Mouse (Mus musculus) embryonic facial prominence, embryonic 14.5 days (tissue): Measurements from ENCODE around the gene Krt33a. TPM values are rescaled to one million over a fixed set of nuclear protein-coding genes. Genes with fewer than 3 reads are reported as not detected.

Source experiments
- ATAC-seq: fragments of 200-750 bp; cut with Nextera tagmentation; 2 replicates; pipeline ENCODE4 v1.8.0; 2017; ENCODE audit warnings: low read depth, moderate number of reproducible peaks, moderate TSS enrichment
- DNase-seq: peaks from one replicate; pipeline ENCODE4 v3.0.0-alpha.2; 2015; ENCODE audit warnings: low spot score
- H3K27ac ChIP-seq: fragments of 300-500 bp; sonication (generic); replicated peaks from 2 replicates; pipeline ENCODE4 v1.5.1; 2014; ENCODE audit warnings: low read depth, mild to moderate bottlenecking, low read length, moderate library complexity
- H3K27me3 ChIP-seq: fragments of 300-500 bp; sonication (generic); replicated peaks from 2 replicates; pipeline ENCODE4 v1.6.1; 2014; ENCODE audit warnings: low read length; ENCODE audit not compliant: control insufficient read depth, insufficient read depth
- H3K36me3 ChIP-seq: fragments of 300-500 bp; sonication (generic); 2 replicates; pipeline ENCODE4 v1.6.1; 2014; ENCODE audit warnings: low read length, mixed read lengths; ENCODE audit not compliant: control insufficient read depth, insufficient read depth
- H3K4me1 ChIP-seq: fragments of 300-500 bp; sonication (generic); 2 replicates; pipeline ENCODE4 v1.6.1; 2014; ENCODE audit warnings: antibody characterized with exemption, low read length; ENCODE audit not compliant: control insufficient read depth, insufficient read depth
- H3K4me2 ChIP-seq: fragments of 300-500 bp; sonication (generic); 2 replicates; pipeline ENCODE4 v1.6.1; 2014; ENCODE audit warnings: low read depth, mild to moderate bottlenecking, low read length, moderate library complexity, mixed read lengths
- H3K4me3 ChIP-seq: fragments of 300-500 bp; sonication (generic); 2 replicates; pipeline ENCODE4 v1.5.1; 2014; ENCODE audit warnings: low read depth, mild to moderate bottlenecking, low read length
- H3K9ac ChIP-seq: fragments of 300-500 bp; sonication (generic); 2 replicates; pipeline ENCODE4 v1.6.1; 2014; ENCODE audit warnings: low read depth, mild to moderate bottlenecking, low read length, moderate library complexity, mixed read lengths
- H3K9me3 ChIP-seq: fragments of 300-500 bp; sonication (generic); 2 replicates; pipeline ENCODE4 v1.6.1; 2016; ENCODE audit warnings: low read length; ENCODE audit not compliant: control insufficient read depth
- WGBS: fragments of 180-500 bp; shearing (Covaris S2); extraction: QIAGEN DNeasy Blood & Tissue Kit; methylation state at CpG from one replicate; pipeline ENCODE4 v1.1.7; 2014; 5-methylcytosine and 5-hydroxymethylcytosine counted together
- polyA plus RNA-seq: library from polyadenylated mRNA; unstranded; fragments of >200 nt; fragmentation: Nextera tagmentation; extraction: Ambion mirVana; gene quantifications from 2 replicates; pipeline ENCODE4 v1.2.1, GENCODE M21; 2014

Krt33a gene
- polyA plus RNA-seq, 1 experiment from 2014 or later: 0.54 TPM

DNA sequence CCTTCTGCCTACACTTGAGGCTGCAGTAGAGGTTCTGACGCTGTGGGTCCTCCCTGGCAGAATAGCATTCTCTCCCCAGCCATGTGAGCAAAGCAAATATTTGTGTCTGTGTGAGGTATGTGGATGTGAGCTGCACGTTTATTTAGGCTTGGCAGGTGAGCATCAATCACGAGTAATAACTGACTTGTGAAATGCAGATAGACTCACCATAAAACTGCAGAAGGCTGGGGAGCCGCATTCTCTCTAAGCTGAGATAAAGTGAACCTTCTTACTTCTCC, 21.7 kb downstream of the Krt33a start:
- Histone ChIP-seq H3K9me3 (no peaks in the 10 kb centered on the region), H3K27ac (no peak overlapping the region), H3K9ac (no peak overlapping the region), H3K4me1 (no peaks in the 10 kb centered on the region), H3K4me3 (no peak overlapping the region), H3K36me3 (no peaks in the 10 kb centered on the region), H3K27me3 (peaks cover 28% of the 10 kb centered on the region), H3K4me2 (no peak overlapping the region)
- WGBS: 60% methylated on average over 4 of the region's 4 CpGs
- DNase-seq (no peak), ATAC-seq (no peak)

DNA sequence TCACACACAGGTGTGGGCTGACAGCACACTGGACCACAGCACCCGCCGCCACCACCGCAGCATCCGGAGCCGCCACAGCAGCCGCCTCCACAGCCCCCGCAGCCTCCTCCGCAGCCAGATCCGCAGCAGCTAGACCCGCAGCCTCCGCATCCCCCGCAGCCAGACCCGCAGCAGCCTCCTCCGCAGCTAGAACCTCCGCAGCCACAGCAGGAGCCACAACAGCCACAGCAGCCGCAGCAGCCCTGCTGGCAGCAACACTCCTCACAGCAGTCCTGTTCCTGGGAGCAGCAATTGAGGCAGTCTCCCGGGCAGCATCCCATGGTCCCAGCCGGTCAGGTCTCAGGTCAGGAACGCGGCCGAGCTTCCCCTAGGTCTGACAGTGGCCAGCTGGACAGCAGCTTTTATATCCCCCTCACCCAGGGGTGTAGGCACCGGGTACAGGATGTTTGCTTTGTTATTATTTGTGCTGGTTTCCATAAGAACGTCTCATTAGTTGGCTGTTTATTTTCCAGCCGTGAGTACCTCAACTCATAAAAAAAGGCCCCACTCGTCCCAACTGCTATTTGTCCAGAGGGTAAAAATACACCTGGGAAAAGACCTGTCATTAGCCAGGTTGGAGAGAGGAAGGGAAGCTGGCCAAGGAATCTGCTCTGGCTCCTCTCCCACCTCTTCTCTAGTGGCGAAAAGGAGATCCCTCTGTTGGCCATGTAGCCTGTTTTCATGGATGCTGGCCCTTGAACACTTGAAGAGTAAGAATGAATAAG, 22.2 kb downstream of the Krt33a start, which contains the start of gene Krtap17-1:
Krtap17-1 (minus strand) TSS at position 375 of the 764 bp plus-strand sequence.
- ATAC-seq (no peak), DNase-seq (no peak)
- peaks cover 28% of the 10 kb centered on the region for H3K27me3 ChIP-seq
- no peaks in the 10 kb centered on the region for H3K9me3 ChIP-seq
- 0 out of 2 replicates have a peak within 1 kb of the TSS, but pooled peaks have one; percentile 15 for H3K4me2 ChIP-seq
- H3K9ac ChIP-seq: 0 out of 2 replicates have a peak within 1 kb of the TSS, but pooled peaks have one; percentile 16
- no peak within 1 kb of the TSS for H3K4me3 ChIP-seq
- H3K4me1 ChIP-seq: no peaks in the 10 kb centered on the region
- WGBS: 35% methylated on average over 12 of the region's 26 CpGs
- no peak within 1 kb of the TSS for H3K27ac ChIP-seq
- no peaks in the 10 kb centered on the region for H3K36me3 ChIP-seq

DNA sequence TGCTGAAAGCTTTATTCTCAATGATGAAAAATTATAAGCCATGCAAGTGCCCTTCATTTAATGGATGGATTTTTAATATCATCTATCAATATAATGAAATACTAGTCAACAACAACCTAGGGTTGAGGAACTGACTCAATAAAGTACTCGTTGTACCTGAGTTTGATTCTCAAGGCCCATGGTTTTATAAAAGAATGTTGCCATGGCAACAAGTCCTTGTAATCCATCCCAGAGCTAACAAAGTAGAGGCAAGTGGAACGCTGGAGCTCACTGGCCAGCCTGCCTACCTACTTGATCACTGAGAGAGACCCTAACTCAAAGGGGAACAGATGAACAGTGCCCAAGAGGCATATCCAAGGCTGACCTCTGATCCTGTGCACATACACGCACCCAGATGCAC, 25.4 kb downstream of the Krt33a start:
- Histone ChIP-seq H3K4me1 (no peaks in the 10 kb centered on the region), H3K27me3 (peaks cover 23% of the 10 kb centered on the region), H3K4me3 (no peak overlapping the region), H3K36me3 (no peaks in the 10 kb centered on the region), H3K9ac (no peak overlapping the region), H3K4me2 (no peak overlapping the region), H3K27ac (no peak overlapping the region), H3K9me3 (no peaks in the 10 kb centered on the region)
- ATAC-seq: no peak
- DNase-seq: no peak
- 87% methylated on average over 3 of the region's 3 CpGs for WGBS

DNA sequence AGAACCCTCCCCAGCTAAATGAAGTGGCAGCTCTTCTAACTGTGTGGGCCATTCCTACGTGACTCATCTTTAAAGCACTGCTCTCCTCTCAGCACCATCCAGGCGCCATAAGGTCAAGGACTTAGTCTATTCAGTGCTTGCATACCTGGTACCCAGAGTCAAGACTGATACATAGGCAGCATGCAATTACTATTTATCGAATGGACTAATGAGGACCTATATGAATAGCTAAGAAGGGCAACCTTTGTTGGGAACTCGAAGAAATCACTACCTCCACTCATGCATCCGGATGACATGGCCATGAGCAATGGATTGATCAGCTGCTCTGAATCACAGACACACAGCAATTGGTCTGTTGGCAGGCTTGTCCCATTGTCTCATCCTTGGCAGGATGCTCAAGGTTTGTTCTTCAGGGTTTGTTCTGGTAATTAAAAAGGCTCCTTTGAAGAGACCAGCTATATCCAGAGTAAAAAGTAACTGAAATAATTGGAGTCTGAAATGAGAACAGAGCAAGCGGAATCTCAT, 26.1 kb downstream of the Krt33a start:
- H3K36me3 ChIP-seq: no peaks in the 10 kb centered on the region
- DNase-seq (no peak), ATAC-seq (no peak)
- no peak overlapping the region for H3K27ac ChIP-seq
- no peaks in the 10 kb centered on the region for H3K9me3 ChIP-seq
- H3K4me1 ChIP-seq: no peaks in the 10 kb centered on the region
- H3K9ac ChIP-seq: no peak overlapping the region
- peaks cover 23% of the 10 kb centered on the region for H3K27me3 ChIP-seq
- H3K4me3 ChIP-seq: no peak overlapping the region
- 82% methylated on average over 6 of the region's 6 CpGs for WGBS
- H3K4me2 ChIP-seq: no peak overlapping the region

DNA sequence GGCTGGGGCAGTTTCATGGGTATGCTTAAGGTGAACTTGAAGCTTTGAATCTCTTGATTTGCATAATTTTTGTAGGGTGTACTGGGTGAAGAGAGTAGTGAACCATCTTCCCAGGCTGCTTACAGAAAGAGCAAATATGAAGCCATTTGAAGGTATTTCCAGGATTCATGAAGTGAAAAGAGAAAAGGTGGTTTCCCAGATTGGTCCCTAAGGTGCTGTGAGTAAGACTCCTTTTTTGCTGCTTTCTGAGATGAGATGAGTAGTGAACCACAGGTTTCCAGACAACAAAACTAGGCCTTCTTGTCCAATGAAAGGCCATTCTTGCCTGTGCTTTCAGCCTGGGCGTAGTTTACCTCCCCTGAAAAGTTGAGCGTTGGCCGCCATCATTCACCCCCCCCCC, 27.5 kb downstream of the Krt33a start:
- H3K4me3 ChIP-seq: no peak overlapping the region
- H3K27ac ChIP-seq: no peak overlapping the region
- DNase-seq: no peak
- no peak for ATAC-seq
- no peak overlapping the region for H3K4me2 ChIP-seq
- no peaks in the 10 kb centered on the region for H3K4me1 ChIP-seq
- peaks cover 12% of the 10 kb centered on the region for H3K27me3 ChIP-seq
- no peaks in the 10 kb centered on the region for H3K9me3 ChIP-seq
- no peak overlapping the region for H3K9ac ChIP-seq
- 94% methylated on average over 3 of the region's 3 CpGs for WGBS
- H3K36me3 ChIP-seq: no peaks in the 10 kb centered on the region

DNA sequence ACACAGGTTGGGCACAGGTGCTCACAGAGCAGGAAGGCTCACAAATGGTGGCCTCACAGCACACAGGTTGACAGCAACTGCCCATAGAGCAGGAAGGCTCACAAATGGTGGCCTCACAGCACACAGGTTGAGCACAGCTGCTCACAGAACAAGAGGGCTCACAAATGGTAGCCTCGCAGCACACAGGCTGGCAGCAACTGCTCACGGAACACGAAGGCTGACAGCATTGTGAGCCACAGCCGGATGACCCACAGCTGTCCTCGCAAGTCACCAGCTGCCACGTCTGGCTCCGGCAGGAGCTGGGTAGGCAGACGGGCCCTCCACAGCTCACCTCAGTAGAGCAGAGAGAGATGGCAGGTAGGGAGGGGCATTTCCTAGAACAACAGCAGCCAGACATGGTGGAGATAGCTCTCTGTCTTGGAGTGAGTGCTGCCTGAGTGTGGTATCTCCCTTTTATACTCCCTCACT, 29.8 kb downstream of the Krt33a start, which contains the start of gene Krtap16-1:
Krtap16-1 (minus strand) TSS at position 418 of the 468 bp plus-strand sequence.
- H3K36me3 ChIP-seq: no peaks in the 10 kb centered on the region
- 61% methylated on average over 8 of the region's 8 CpGs for WGBS
- no peaks in the 10 kb centered on the region for H3K9me3 ChIP-seq
- DNase-seq: peak; percentile 33
- peak; percentile 63; the same call in 1 of the 2 replicates for ATAC-seq
- no peak within 1 kb of the TSS for H3K9ac ChIP-seq
- H3K27me3 ChIP-seq: no peaks in the 10 kb centered on the region
- H3K4me1 ChIP-seq: no peaks in the 10 kb centered on the region
- no peak within 1 kb of the TSS for H3K27ac ChIP-seq
- no peak within 1 kb of the TSS for H3K4me3 ChIP-seq
- H3K4me2 ChIP-seq: no peak within 1 kb of the TSS

DNA sequence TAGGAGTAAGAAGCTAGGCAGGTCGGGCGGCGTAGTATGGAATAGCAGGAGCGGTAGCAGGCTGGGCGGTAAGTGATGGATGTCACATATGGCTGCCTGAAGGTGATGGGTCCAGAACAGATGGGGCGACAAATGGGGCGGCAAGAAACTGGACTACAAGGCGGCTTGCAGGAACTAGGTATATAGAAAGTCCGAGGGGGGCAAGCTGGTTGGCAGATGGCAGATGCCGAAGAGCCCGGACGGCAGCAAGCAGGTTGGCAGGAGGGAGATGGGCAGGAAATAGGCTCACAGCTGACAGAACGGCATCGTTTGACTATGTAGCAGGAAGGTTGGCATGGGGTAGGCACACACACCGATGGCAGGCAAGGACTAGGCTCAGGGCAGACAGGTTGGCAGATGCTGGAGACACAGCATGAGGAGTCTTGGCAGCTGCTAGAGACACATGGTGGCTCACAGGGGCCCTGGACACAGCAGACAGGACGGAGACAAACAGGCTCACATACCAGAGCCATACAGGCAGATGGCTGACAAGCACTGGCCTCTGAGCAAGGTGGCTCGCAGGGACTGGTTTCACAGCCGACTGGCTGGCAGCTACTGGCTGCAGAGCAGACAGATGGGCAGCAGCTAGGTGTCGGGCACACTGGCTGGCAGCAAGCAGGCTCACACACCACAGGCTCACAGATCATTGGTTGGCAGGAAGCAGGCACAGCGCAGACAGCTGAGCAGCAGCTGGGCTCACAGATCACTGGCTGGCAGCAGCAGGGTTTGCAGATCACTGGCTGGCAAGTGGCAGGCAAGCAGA, 30.5 kb downstream of the Krt33a start:
- no peak overlapping the region for H3K4me3 ChIP-seq
- H3K9me3 ChIP-seq: no peaks in the 10 kb centered on the region
- H3K4me1 ChIP-seq: no peaks in the 10 kb centered on the region
- no peak overlapping the region for H3K4me2 ChIP-seq
- H3K27ac ChIP-seq: no peak overlapping the region
- peak; percentile 68; the same call in 1 of the 2 replicates for ATAC-seq
- H3K9ac ChIP-seq: no peak overlapping the region
- H3K36me3 ChIP-seq: no peaks in the 10 kb centered on the region
- 79% methylated on average over 20 of the region's 20 CpGs for WGBS
- H3K27me3 ChIP-seq: no peaks in the 10 kb centered on the region
- DNase-seq: no peak

DNA sequence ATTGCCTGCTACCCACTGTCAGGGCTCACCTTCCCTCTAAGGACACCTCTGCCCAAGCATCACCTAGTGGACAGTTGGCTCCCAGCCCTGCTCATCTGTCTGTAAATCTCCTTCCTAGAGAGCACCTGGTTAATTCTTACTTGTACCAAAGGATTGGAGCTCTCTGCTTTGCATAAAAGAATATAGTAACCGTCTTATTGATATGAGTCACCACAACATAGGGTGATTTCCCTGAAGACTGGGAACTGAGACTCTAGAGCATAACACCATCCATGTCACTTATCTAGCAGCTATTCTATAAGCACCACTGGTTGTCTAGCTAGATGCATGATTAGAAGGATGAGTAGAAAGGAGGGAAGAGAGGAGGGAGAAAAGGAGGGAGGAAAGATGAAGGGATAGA, 32.6 kb downstream of the Krt33a start:
- no peak overlapping the region for H3K9ac ChIP-seq
- no peaks in the 10 kb centered on the region for H3K9me3 ChIP-seq
- no peak overlapping the region for H3K4me2 ChIP-seq
- no peaks in the 10 kb centered on the region for H3K36me3 ChIP-seq
- H3K27me3 ChIP-seq: no peaks in the 10 kb centered on the region
- ATAC-seq (no peak), DNase-seq (no peak)
- H3K4me3 ChIP-seq: no peak overlapping the region
- H3K4me1 ChIP-seq: no peaks in the 10 kb centered on the region
- no peak overlapping the region for H3K27ac ChIP-seq
- WGBS: 83% methylated on average over 1 of the region's 1 CpGs
